Mouse (Mus musculus) frontal cortex, adult 2 months (tissue): ENCODE data around the gene Olfr389. TPM values are rescaled to one million over a fixed set of nuclear protein-coding genes. Genes with fewer than 3 reads are reported as not detected.

Experiments used
- DNase-seq, 2 experiments: peaks; one replicate each; pipeline ENCODE4 v3.0.0; 2022; ENCODE audit warnings: low spot score in 1 of 2; ENCODE audit errors: extremely low spot score in 1 of 2
- polyA plus RNA-seq: library from polyadenylated mRNA; depleted of rRNA; stranded (reverse); fragments of >200 nt; gene quantifications from 2 replicates; pipeline ENCODE4 v1.2.3, GENCODE M21; 2012; rRNA removed

The Olfr389 gene
- not detected in 2 replicates for polyA plus RNA-seq

GRCm38 (mm10) chr11:73780613-73781012 is at the start of gene Olfr389:
Gene Olfr389 (minus strand): TSS chr11:73780713.
- DNase-seq, result no peak

DNA sequence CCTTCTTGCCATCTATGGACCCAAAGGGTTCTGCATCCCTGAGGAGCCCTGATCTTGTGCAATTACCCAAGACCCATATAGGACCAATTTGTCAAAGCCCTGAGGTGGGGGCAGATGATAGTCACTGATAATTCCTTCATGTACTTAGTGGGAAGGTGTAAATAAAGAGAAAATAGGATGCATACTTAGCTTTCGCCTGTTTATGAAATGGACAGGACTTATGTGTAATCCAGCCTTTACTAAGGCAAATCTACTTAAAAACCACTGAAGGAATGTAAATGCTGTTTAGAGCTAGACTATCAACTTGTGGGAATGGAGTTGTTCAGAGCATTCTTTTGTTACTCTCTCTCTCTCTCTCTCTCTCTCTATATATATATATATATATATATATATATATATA is 36.4 kb upstream of the Olfr389 start, which contains the start of gene Olfr392:
Olfr392 (minus strand) TSS at position 101 of the 400 bp plus-strand sequence.
- no peak for DNase-seq

- no peak for DNase-seq
These were observed 22.4 kb upstream of the Olfr389 start, which contains the start of gene Olfr391-ps for GRCm38 (mm10) chr11:73802952-73803351. Gene Olfr391-ps (minus strand): TSS chr11:73803052.

GRCm38 (mm10) chr11:73782664-73783063 is 2.2 kb upstream of the Olfr389 start, which contains the start of gene Olfr390:
Gene Olfr390 (plus strand): TSS chr11:73782964.
- DNase-seq, result no peak

- no peak for DNase-seq
These were observed 21.4 kb downstream of the Olfr389 start for GRCm38 (mm10) chr11:73759115-73759514.

Other genes starting within 250 kb of the Olfr389 start
- gene Olfr385, start 187.7 kb downstream of the Olfr389 start, polyA plus RNA-seq, result not detected in 2 replicates
- gene Olfr384, start 182.1 kb downstream of the Olfr389 start, polyA plus RNA-seq, result not detected in 2 replicates
- gene Zfp735, start 91.9 kb downstream of the Olfr389 start, polyA plus RNA-seq, result not detected in 2 replicates
- not detected in 2 replicates for gene Olfr390, start 2.3 kb upstream of the Olfr389 start, polyA plus RNA-seq
- not detected in 2 replicates for gene Olfr391-ps, start 22.3 kb upstream of the Olfr389 start, polyA plus RNA-seq
- gene Olfr392, start 36.3 kb upstream of the Olfr389 start, polyA plus RNA-seq, result 0.02 TPM in 1 of 2 replicates, not detected in the other
- not detected in 2 replicates for gene Olfr393, start 70.7 kb upstream of the Olfr389 start, polyA plus RNA-seq
- gene Olfr394, start 110.1 kb upstream of the Olfr389 start, polyA plus RNA-seq, result 0.02 TPM in 1 of 2 replicates, not detected in the other
- not detected in 2 replicates for gene Olfr395, start 128.6 kb upstream of the Olfr389 start, polyA plus RNA-seq
- not detected in 2 replicates for gene Olfr23, start 156.0 kb upstream of the Olfr389 start, polyA plus RNA-seq
- gene Olfr397, start 180.1 kb upstream of the Olfr389 start, polyA plus RNA-seq, result not detected in 2 replicates
- gene Olfr398, start 209.7 kb upstream of the Olfr389 start, polyA plus RNA-seq, result not detected in 2 replicates